Mouse (Mus musculus) thymus, adult 2 months (tissue): ENCODE results near the gene Stab2. TPM values are rescaled to one million over a fixed set of nuclear protein-coding genes. Genes with fewer than 3 reads are reported as not detected.
A peak's percentile ranks its signal among the peaks of the same experiment; 100 is the strongest.

Source experiments
- DNase-seq: peaks from one replicate; pipeline ENCODE4 v3.0.0; 2021
- H3K27ac ChIP-seq: fragments of 200-500 bp; 2 replicates; pipeline ENCODE4 v1.5.1; 2012; ENCODE audit warnings: low read length, control low read depth; ENCODE audit not compliant: control insufficient read depth, insufficient read depth
- H3K27me3 ChIP-seq: fragments of 200-500 bp; 2 replicates; pipeline ENCODE4 v1.6.1; 2012; ENCODE audit warnings: mild to moderate bottlenecking, low read length, moderate library complexity, mixed read lengths; ENCODE audit not compliant: control insufficient read depth, insufficient read depth
- H3K36me3 ChIP-seq: fragments of 200-500 bp; 2 replicates; pipeline ENCODE4 v1.6.1; 2012; ENCODE audit warnings: mild to moderate bottlenecking, low read length, moderate library complexity; ENCODE audit not compliant: control insufficient read depth, insufficient read depth
- H3K4me1 ChIP-seq: fragments of 200-500 bp; replicated peaks from 2 replicates; pipeline ENCODE4 v1.6.1; 2012; ENCODE audit warnings: low read length; ENCODE audit not compliant: control insufficient read depth, insufficient read depth
- H3K4me3 ChIP-seq: fragments of 200-500 bp; 2 replicates; pipeline ENCODE4 v1.5.1; 2012; ENCODE audit warnings: mild to moderate bottlenecking, low read length, control low read depth, moderate library complexity; ENCODE audit not compliant: control insufficient read depth, insufficient read depth
- CTCF ChIP-seq: fragments of 200-500 bp; IDR thresholded peaks from 2 replicates; pipeline ENCODE4 v1.5.1; 2012; ENCODE audit warnings: mild to moderate bottlenecking, control low read depth, low read length, moderate library complexity, borderline replicate concordance; ENCODE audit not compliant: control insufficient read depth, poor library complexity, insufficient read depth; ENCODE audit errors: extremely low read depth
- POLR2A ChIP-seq: fragments of 200-500 bp; IDR thresholded peaks from 2 replicates; pipeline ENCODE4 v1.6.1; 2012; ENCODE audit warnings: mild to moderate bottlenecking, low read length, control low read depth, moderate library complexity; ENCODE audit not compliant: control insufficient read depth, poor library complexity, insufficient read depth; ENCODE audit errors: extremely low read depth
- WGBS: fragments of 180-500 bp; shearing (Covaris S2); methylation state at CpG from one replicate; pipeline ENCODE4 v1.1.7; 2018; 5-methylcytosine and 5-hydroxymethylcytosine counted together
- polyA plus RNA-seq: library from polyadenylated mRNA; depleted of rRNA; stranded (reverse); fragments of >200 nt; gene quantifications from 2 replicates; pipeline ENCODE4 v1.2.3, GENCODE M21; 2012

Gene Stab2
- polyA plus RNA-seq, 1 experiment, result 8.5 TPM

DNA sequence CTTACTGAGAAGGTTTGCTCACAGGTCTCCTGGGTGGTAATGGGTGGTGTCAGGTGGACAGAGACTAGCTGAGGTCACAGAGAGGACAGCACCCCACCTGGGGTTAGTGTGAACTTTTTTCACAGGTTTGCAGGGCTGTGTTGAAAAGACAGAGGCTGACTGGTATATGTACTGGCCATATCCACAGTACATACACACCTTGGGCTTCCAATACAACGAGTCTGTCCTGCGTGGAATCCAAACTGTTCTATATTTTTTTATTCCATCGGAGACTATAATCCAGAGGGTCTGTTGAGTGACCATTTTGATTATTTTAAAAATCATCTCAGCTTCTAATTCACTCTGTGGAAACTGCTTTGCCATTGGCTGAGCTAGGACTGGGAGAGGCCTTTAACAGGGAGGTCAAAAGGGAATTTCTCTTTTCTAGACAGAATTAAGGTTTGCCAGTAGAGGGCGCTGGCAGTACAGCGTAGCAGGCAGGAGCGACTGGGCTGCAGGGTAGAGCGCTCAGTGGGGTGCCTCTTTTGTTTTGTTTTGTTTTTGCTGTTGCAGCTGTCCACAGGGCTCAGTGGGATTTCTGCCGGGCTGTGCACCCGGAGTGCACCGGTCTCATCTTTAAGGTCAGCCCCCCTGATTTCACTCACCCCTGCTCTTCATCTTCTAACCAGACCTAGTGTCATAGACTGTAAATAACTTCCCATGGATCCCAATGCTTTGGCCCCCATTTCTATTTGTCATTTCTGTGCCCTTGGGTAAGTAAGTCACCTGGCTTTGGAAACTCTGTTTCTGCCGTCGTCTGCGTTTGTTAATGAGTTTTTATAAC lies 35.9 kb downstream of the Stab2 start:
- Histone ChIP-seq H3K27ac (no peak overlapping the region), H3K4me1 (no peaks in the 10 kb centered on the region), H3K36me3 (no peaks in the 10 kb centered on the region), H3K27me3 (no peaks in the 10 kb centered on the region), H3K4me3 (no peak overlapping the region)
- DNase-seq, result peak; percentile 47
- TF ChIP-seq CTCF (0 out of 2 replicates have a peak, but pooled peaks have one; percentile 19), POLR2A (no peak)
- 36% methylated on average over 13 of the region's 13 CpGs for WGBS

DNA sequence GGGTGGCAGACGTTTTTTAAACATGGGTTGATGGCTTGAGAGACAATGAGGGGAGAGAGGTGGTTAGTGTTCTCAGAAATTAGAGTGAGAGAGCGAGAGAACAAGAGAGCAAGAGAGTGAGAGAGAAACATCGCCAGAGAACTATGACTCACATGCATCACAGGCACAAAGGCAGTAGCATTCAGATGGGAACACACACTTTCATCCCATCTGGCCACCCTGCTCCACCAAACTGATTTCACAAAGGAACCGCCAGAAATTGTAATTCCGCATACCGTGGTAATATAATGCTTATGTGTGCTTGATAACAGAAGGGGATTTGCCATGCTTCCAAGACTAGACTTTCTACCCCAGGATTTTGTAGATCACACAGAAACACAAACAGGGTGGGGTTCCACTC lies 38.5 kb downstream of the Stab2 start:
- TF ChIP-seq CTCF (no peak), POLR2A (no peak)
- Histone ChIP-seq H3K4me3 (no peak overlapping the region), H3K27ac (no peak overlapping the region), H3K27me3 (no peaks in the 10 kb centered on the region), H3K4me1 (no peaks in the 10 kb centered on the region), H3K36me3 (no peaks in the 10 kb centered on the region)
- DNase-seq, result no peak
- 82% methylated on average over 6 of the region's 6 CpGs for WGBS

DNA sequence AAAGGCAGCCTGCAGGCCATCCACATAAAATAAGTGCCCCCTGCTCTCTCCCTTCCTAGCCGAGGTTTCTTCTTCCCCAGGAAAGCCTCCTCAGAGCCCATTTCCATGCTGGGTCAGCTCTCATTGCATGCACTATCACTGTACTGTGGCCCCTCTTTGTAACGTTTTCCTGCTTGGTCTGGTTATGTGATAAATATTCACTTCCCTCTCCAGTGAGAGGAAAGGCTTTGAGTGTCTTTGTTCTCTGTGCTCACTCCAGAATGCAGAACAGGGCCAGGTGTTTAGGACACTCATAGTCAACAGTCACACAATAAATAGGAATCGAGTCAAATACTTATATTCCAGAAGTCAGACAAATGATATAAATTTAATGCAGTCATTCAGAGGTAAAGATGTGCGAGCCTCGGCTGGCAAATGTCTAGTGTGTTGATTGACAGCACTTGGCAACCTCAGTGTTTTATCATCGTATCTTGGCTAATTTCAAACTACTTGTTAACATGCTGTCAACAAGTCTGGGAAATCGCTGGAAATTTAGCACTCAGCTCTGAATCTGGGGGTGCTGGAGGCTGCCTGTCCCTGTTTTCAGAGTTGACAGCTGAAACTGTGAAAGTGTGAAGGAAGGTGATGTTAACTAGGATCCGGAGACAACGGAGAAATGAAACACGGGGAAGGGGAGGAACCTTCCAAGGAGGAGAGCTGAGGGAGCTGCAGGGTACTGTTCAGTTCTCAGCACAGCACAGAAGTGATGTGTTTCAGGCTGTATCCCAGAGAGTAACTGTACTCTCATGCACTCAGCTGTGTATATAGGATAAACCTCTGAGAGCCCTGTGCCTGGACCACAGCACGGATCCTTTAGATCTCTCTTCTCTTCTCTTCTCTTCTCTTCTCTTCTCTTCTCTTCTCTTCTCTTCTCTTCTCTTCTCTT lies 46.0 kb downstream of the Stab2 start:
- H3K36me3 ChIP-seq, result no peaks in the 10 kb centered on the region
- no peak overlapping the region for H3K27ac ChIP-seq
- no peaks in the 10 kb centered on the region for H3K27me3 ChIP-seq
- no peak overlapping the region for H3K4me3 ChIP-seq
- 76% methylated on average over 11 of the region's 11 CpGs for WGBS
- no peak for TF ChIP-seq CTCF
- TF ChIP-seq POLR2A, result no peak
- no peaks in the 10 kb centered on the region for H3K4me1 ChIP-seq
- DNase-seq, result no peak

DNA sequence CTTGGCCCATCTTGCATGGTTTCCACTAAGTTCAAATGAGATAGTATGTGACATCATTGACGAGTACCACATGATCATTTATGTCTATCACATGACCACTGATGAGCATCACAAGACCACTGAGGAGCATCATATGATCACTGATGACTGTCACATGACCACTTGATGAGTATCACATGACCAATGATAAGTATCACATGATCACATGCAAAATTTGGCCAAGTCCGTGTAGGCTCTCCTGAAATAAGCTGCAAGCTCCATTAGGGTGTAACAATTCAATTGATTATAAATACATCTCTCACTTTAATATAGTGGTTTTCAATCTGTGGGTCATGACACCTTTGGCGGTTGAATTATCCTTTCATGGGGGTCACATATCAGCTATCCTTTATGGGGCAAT lies 52.5 kb downstream of the Stab2 start:
- TF ChIP-seq CTCF (no peak), POLR2A (no peak)

DNA sequence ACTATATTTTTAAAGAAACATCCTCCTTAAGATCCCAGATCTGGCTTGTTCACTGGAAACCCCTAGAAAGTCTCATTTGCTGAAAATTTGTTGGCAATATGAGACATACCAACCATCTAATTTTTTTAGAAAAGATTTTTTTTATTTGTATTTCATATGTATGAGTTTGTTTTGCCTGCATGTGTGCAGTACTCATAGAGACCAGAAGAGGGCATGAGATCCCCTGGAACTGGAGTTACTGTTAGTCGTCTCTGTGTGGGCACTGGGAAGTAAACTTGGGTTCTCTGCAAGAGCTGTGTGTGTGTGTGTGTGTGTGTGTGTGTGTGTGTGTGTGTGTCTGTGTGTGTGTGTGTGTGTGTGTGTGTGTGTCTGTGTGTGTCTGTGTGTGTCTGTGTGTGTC lies 55.1 kb downstream of the Stab2 start:
- TF ChIP-seq POLR2A (no peak), CTCF (no peak)
- DNase-seq, result no peak
- WGBS, result 82% methylated on average over 1 of the region's 1 CpGs
- Histone ChIP-seq H3K36me3 (no peaks in the 10 kb centered on the region), H3K27ac (no peak overlapping the region), H3K4me3 (no peak overlapping the region), H3K27me3 (no peaks in the 10 kb centered on the region), H3K4me1 (no peaks in the 10 kb centered on the region)

More for the DNA sequence above, 52.5 kb downstream of the Stab2 start:
- Histone ChIP-seq H3K4me3 (no peak overlapping the region), H3K27ac (no peak overlapping the region), H3K36me3 (no peaks in the 10 kb centered on the region), H3K4me1 (no peaks in the 10 kb centered on the region), H3K27me3 (no peaks in the 10 kb centered on the region)
- WGBS, result 95% methylated on average over 3 of the region's 3 CpGs
- no peak for DNase-seq

DNA sequence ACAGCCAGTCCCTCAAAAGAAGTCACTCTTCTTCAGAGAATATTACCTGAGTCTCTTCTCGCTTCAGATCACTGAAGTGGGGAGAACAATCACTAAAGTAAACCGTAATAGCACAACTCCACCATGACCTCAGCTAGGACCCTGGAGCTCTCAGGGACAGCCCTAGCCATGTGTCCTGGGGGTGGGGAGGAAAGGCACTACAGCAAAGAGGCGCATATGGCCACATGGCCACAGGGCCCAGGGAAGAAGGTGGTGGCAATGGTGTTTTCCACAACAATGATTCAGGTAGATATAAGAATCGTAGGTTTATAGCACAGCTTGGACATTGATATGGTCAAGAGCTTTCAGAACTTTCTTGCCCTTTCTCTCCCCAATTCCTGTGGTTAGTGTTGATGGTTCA lies 57.0 kb downstream of the Stab2 start:
- Histone ChIP-seq H3K27ac (no peak overlapping the region), H3K4me1 (no peaks in the 10 kb centered on the region), H3K36me3 (no peaks in the 10 kb centered on the region), H3K4me3 (no peak overlapping the region), H3K27me3 (no peaks in the 10 kb centered on the region)
- WGBS, result 97% methylated on average over 4 of the region's 4 CpGs
- DNase-seq, result no peak
- TF ChIP-seq POLR2A, result no peak
- no peak for TF ChIP-seq CTCF
